Mouse (Mus musculus) midbrain, embryonic 14.5 days (tissue): Measurements from ENCODE around the gene Casc1. TPM values are rescaled to one million over a fixed set of nuclear protein-coding genes. Genes with fewer than 3 reads are reported as not detected.

Experiments used
- ATAC-seq: fragments of 200-750 bp; cut with Nextera tagmentation; 2 replicates; pipeline ENCODE4 v1.8.0; 2017; ENCODE audit warnings: moderate number of reproducible peaks, moderate library complexity; ENCODE audit not compliant: low FRiP score, low TSS enrichment
- DNase-seq: peaks from one replicate; pipeline ENCODE4 v3.0.0-alpha.2; 2015
- H3K27ac ChIP-seq: fragments of 300-500 bp; sonication (generic); replicated peaks from 2 replicates; pipeline ENCODE4 v1.5.1; 2014; ENCODE audit warnings: mild to moderate bottlenecking, low read depth, low read length, moderate library complexity
- H3K27me3 ChIP-seq: fragments of 300-500 bp; sonication (generic); 2 replicates; pipeline ENCODE4 v1.6.1; 2014; ENCODE audit warnings: low read length, control low read depth, mixed read lengths; ENCODE audit not compliant: control insufficient read depth, insufficient read depth
- H3K36me3 ChIP-seq: fragments of 300-500 bp; sonication (generic); 2 replicates; pipeline ENCODE4 v1.6.1; 2014; ENCODE audit warnings: low read length, control low read depth; ENCODE audit not compliant: control insufficient read depth, insufficient read depth
- H3K4me1 ChIP-seq: fragments of 300-500 bp; sonication (generic); 2 replicates; pipeline ENCODE4 v1.6.1; 2014; ENCODE audit warnings: mild to moderate bottlenecking, antibody characterized with exemption, low read length, control low read depth; ENCODE audit not compliant: control insufficient read depth, insufficient read depth
- H3K4me2 ChIP-seq: fragments of 300-500 bp; sonication (generic); 2 replicates; pipeline ENCODE4 v1.6.1; 2014; ENCODE audit warnings: mild to moderate bottlenecking, low read length, moderate library complexity
- H3K4me3 ChIP-seq: fragments of 300-500 bp; sonication (generic); replicated peaks from 2 replicates; pipeline ENCODE4 v1.5.1; 2014; ENCODE audit warnings: low read depth, low read length
- H3K9ac ChIP-seq: fragments of 300-500 bp; sonication (generic); replicated peaks from 2 replicates; pipeline ENCODE4 v1.6.1; 2014; ENCODE audit warnings: mild to moderate bottlenecking, low read length, moderate library complexity
- H3K9me3 ChIP-seq: fragments of 300-500 bp; sonication (generic); 2 replicates; pipeline ENCODE4 v1.6.1; 2016; ENCODE audit warnings: low read length, control low read depth, mixed read lengths; ENCODE audit not compliant: control insufficient read depth
- WGBS: fragments of 180-500 bp; shearing (Covaris S2); extraction: QIAGEN DNeasy Blood & Tissue Kit; methylation state at CpG from one replicate; pipeline ENCODE4 v1.1.7; 2014; 5-methylcytosine and 5-hydroxymethylcytosine counted together
- polyA plus RNA-seq: library from polyadenylated mRNA; unstranded; fragments of >200 nt; fragmentation: Nextera tagmentation; extraction: Ambion mirVana; gene quantifications from 2 replicates; pipeline ENCODE4 v1.2.1, GENCODE M21; 2014

Casc1 gene
- polyA plus RNA-seq, 1 experiment from 2014 or later = 0.46 TPM

- Histone ChIP-seq H3K27me3 (no peaks in the 10 kb centered on the region), H3K36me3 (no peaks in the 10 kb centered on the region), H3K9ac (peak overlapping the region; percentile 44), H3K9me3 (no peaks in the 10 kb centered on the region), H3K27ac (peak overlapping the region; percentile 75), H3K4me3 (peak overlapping the region; percentile 14), H3K4me1 (no peaks in the 10 kb centered on the region), H3K4me2 (peak overlapping the region; percentile 46)
- DNase-seq (peak; percentile 85), ATAC-seq (peak; percentile 67)
- WGBS = 69% methylated on average over 27 of the region's 27 CpGs
Measured at GRCm38 (mm10) chr6:145187093-145188088, 23.4 kb downstream of the Casc1 start.

GRCm38 (mm10) chr6:145186096-145186495, 24.7 kb downstream of the Casc1 start:
- H3K27me3 ChIP-seq = no peaks in the 10 kb centered on the region

GRCm38 (mm10) chr6:145182044-145182443, 28.8 kb downstream of the Casc1 start:
- 87% methylated on average over 8 of the region's 8 CpGs for WGBS
- Histone ChIP-seq H3K4me2 (no peak overlapping the region), H3K9me3 (no peaks in the 10 kb centered on the region), H3K36me3 (no peaks in the 10 kb centered on the region), H3K27ac (no peak overlapping the region), H3K4me1 (no peaks in the 10 kb centered on the region), H3K27me3 (no peaks in the 10 kb centered on the region), H3K9ac (no peak overlapping the region), H3K4me3 (no peak overlapping the region)
- ATAC-seq (no peak), DNase-seq (no peak)

More at GRCm38 (mm10) chr6:145186096-145186495, 24.7 kb downstream of the Casc1 start:
- no peak overlapping the region for H3K4me2 ChIP-seq
- no peak overlapping the region for H3K9ac ChIP-seq
- WGBS = 91% methylated on average over 1 of the region's 1 CpGs
- H3K27ac ChIP-seq = no peak overlapping the region
- no peak overlapping the region for H3K4me3 ChIP-seq
- no peak for ATAC-seq
- H3K9me3 ChIP-seq = no peaks in the 10 kb centered on the region
- H3K36me3 ChIP-seq = no peaks in the 10 kb centered on the region
- no peak for DNase-seq
- H3K4me1 ChIP-seq = no peaks in the 10 kb centered on the region

- Histone ChIP-seq H3K4me2 (no peak overlapping the region), H3K27ac (no peak overlapping the region), H3K36me3 (no peaks in the 10 kb centered on the region), H3K4me1 (peaks cover 1% of the 10 kb centered on the region; the same call in 1 of the 2 replicates), H3K4me3 (no peak overlapping the region), H3K27me3 (0 out of 2 replicates have a peak, but pooled peaks cover 7% of the 10 kb centered on the region), H3K9ac (no peak overlapping the region), H3K9me3 (no peaks in the 10 kb centered on the region)
- no peak for ATAC-seq
- WGBS = 22% methylated on average over 6 of the region's 6 CpGs
- peak; percentile 66 for DNase-seq
Measured at GRCm38 (mm10) chr6:145179665-145180064, 31.1 kb downstream of the Casc1 start.

GRCm38 (mm10) chr6:145176474-145176873, 34.3 kb downstream of the Casc1 start:
- Histone ChIP-seq H3K4me1 (peaks cover 11% of the 10 kb centered on the region), H3K9me3 (no peaks in the 10 kb centered on the region), H3K9ac (no peak overlapping the region), H3K36me3 (no peaks in the 10 kb centered on the region), H3K27me3 (0 out of 2 replicates have a peak, but pooled peaks cover 7% of the 10 kb centered on the region), H3K4me2 (no peak overlapping the region), H3K4me3 (no peak overlapping the region), H3K27ac (no peak overlapping the region)
- 48% methylated on average over 10 of the region's 10 CpGs for WGBS
- 0 out of 2 replicates have a peak, but pooled peaks have one; percentile 21 for ATAC-seq
- DNase-seq = no peak

GRCm38 (mm10) chr6:145175571-145175981, 35.2 kb downstream of the Casc1 start:
- no peak for ATAC-seq
- Histone ChIP-seq H3K4me3 (no peak overlapping the region), H3K36me3 (no peaks in the 10 kb centered on the region), H3K9ac (no peak overlapping the region), H3K4me2 (no peak overlapping the region), H3K4me1 (peaks cover 11% of the 10 kb centered on the region), H3K9me3 (no peaks in the 10 kb centered on the region), H3K27ac (no peak overlapping the region), H3K27me3 (0 out of 2 replicates have a peak, but pooled peaks cover 7% of the 10 kb centered on the region)
- no peak for DNase-seq
- WGBS = 38% methylated on average over 9 of the region's 9 CpGs

- Histone ChIP-seq H3K27ac (no peak overlapping the region), H3K36me3 (no peaks in the 10 kb centered on the region), H3K27me3 (0 out of 2 replicates have a peak, but pooled peaks cover 7% of the 10 kb centered on the region), H3K9me3 (no peaks in the 10 kb centered on the region), H3K4me3 (no peak overlapping the region), H3K4me2 (peak overlapping the region; percentile 17; the same call in 1 of the 2 replicates), H3K9ac (no peak overlapping the region), H3K4me1 (peaks cover 11% of the 10 kb centered on the region)
- DNase-seq = peak; percentile 76
- peak; percentile 73 for ATAC-seq
- WGBS = 4% methylated on average over 11 of the region's 11 CpGs
Measured at GRCm38 (mm10) chr6:145173781-145174191, 37.0 kb downstream of the Casc1 start.

- H3K4me2 ChIP-seq = no peak overlapping the region
- ATAC-seq (no peak), DNase-seq (no peak)
- peaks cover 11% of the 10 kb centered on the region for H3K4me1 ChIP-seq
- no peaks in the 10 kb centered on the region for H3K36me3 ChIP-seq
- H3K27me3 ChIP-seq = 0 out of 2 replicates have a peak, but pooled peaks cover 7% of the 10 kb centered on the region
- no peak overlapping the region for H3K27ac ChIP-seq
- WGBS = 84% methylated on average over 14 of the region's 14 CpGs
- H3K4me3 ChIP-seq = no peak overlapping the region
- H3K9me3 ChIP-seq = no peaks in the 10 kb centered on the region
- no peak overlapping the region for H3K9ac ChIP-seq
Measured at GRCm38 (mm10) chr6:145171892-145172606, 38.8 kb downstream of the Casc1 start.
